Mouse (Mus musculus) bone marrow, adult 2 months (tissue): ENCODE results near the gene Bace1.

Experiments
- CTCF ChIP-seq: fragments of 200-500 bp; IDR thresholded peaks from 2 replicates; pipeline ENCODE4 v1.5.1; 2011; ENCODE audit warnings: low read length, control low read depth; ENCODE audit not compliant: control insufficient read depth, insufficient read depth
- POLR2A ChIP-seq: fragments of 200-500 bp; IDR thresholded peaks from 2 replicates; pipeline ENCODE4 v1.6.1; 2011; ENCODE audit warnings: low read depth, mild to moderate bottlenecking, control low read depth, low read length, borderline replicate concordance; ENCODE audit not compliant: control insufficient read depth

DNA sequence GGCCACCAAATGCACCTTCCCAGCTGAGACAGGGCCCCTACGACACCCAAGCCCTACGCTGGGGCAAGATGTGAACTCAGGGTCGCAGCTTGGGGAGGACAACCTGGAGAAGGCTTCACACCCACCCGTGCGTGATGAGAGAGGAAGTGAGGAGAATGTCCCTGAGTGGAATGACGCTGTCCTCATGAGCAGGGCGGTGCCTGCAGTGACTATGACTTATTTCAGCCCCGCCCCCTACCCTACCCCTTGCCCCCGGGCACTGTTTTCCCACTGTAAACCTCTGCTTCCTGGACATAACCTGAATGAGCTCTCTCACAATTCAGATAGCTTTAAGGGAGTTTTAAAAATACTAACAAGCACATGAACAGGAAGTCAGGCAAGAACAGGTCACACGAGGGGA lies 22.9 kb upstream of the Bace1 start:
- TF ChIP-seq CTCF = no peak
- TF ChIP-seq POLR2A = no peak
